Mouse (Mus musculus) neural tube, embryonic 12.5 days (tissue): Measurements from ENCODE around the gene Lrrc23. TPM values are rescaled to one million over a fixed set of nuclear protein-coding genes. Genes with fewer than 3 reads are reported as not detected.

Experiments
- ATAC-seq: fragments of 200-750 bp; cut with Nextera tagmentation; 2 replicates; pipeline ENCODE4 v1.8.0; 2017; ENCODE audit warnings: low read depth, mild to moderate bottlenecking, moderate TSS enrichment, moderate library complexity; ENCODE audit not compliant: low FRiP score
- H3K27ac ChIP-seq: fragments of 300-500 bp; sonication (generic); 2 replicates; pipeline ENCODE4 v1.5.1; 2016
- H3K27me3 ChIP-seq: fragments of 300-500 bp; sonication (generic); replicated peaks from 2 replicates; pipeline ENCODE4 v1.6.1; 2016; ENCODE audit warnings: mild to moderate bottlenecking
- H3K36me3 ChIP-seq: fragments of 300-500 bp; sonication (generic); 2 replicates; pipeline ENCODE4 v1.6.1; 2016; ENCODE audit warnings: mild to moderate bottlenecking
- H3K4me1 ChIP-seq: fragments of 300-500 bp; sonication (generic); 2 replicates; pipeline ENCODE4 v1.6.1; 2016
- H3K4me2 ChIP-seq: fragments of 300-500 bp; sonication (generic); replicated peaks from 2 replicates; pipeline ENCODE4 v1.6.1; 2016; ENCODE audit warnings: mild to moderate bottlenecking
- H3K4me3 ChIP-seq: fragments of 300-500 bp; sonication (generic); 2 replicates; pipeline ENCODE4 v1.5.1; 2016
- H3K9ac ChIP-seq: fragments of 300-500 bp; sonication (generic); 2 replicates; pipeline ENCODE4 v1.6.1; 2016; ENCODE audit warnings: mild to moderate bottlenecking
- H3K9me3 ChIP-seq: fragments of 300-500 bp; sonication (generic); 2 replicates; pipeline ENCODE4 v1.6.1; 2016; ENCODE audit warnings: mild to moderate bottlenecking
- WGBS: fragments of 180-500 bp; shearing (Covaris S2); methylation state at CpG from one replicate; pipeline ENCODE4 v1.1.7; 2016; 5-methylcytosine and 5-hydroxymethylcytosine counted together
- polyA plus RNA-seq: library from polyadenylated mRNA; unstranded; fragments of >200 nt; fragmentation: Nextera tagmentation; extraction: Ambion mirVana; gene quantifications from 2 replicates; pipeline ENCODE4 v1.2.1, GENCODE M21; 2016

Lrrc23 gene
- polyA plus RNA-seq = 0.68 and 0.85 TPM in 2 replicates

- Histone ChIP-seq H3K4me2 (peak within 1 kb of the TSS; percentile 70), H3K9ac (0 out of 2 replicates have a peak within 1 kb of the TSS, but pooled peaks have one; percentile 22), H3K36me3 (no peaks in the 10 kb centered on the region), H3K4me3 (peak within 1 kb of the TSS; percentile 29), H3K4me1 (peaks cover 12% of the 10 kb centered on the region), H3K27ac (no peak within 1 kb of the TSS), H3K27me3 (peaks cover 8% of the 10 kb centered on the region), H3K9me3 (no peaks in the 10 kb centered on the region)
- 4% methylated on average over 23 of the region's 23 CpGs for WGBS
- ATAC-seq = peak; percentile 55
Observed at GRCm38 (mm10) chr6:124779222-124779983, at the start of gene Lrrc23. Gene Lrrc23 (minus strand): TSS chr6:124779727.

DNA sequence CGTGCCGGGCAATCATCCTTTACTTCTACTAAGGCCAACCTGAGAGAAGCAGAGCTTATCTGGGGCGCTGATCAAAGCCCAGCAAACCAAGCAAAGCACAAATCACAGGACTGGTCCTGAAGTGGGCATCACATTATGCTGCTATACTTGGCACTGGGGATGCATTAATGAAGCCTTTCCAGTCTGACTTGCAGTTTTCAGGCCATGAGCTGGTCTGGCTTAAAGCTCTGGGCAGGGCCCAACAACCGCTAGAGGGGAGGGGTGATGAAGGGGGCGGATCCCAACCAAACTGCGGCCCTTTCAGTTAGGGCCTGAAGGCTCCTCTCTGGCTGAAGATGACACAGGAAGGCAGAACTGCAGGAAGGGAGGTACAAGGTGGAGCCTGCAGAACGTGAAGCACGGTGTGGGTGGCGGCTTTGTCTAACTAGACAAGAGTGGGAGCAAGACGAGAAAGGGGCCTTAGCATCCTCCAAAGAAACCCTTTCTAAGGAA, 48.6 kb upstream of the Lrrc23 start:
- Histone ChIP-seq H3K27me3 (no peaks in the 10 kb centered on the region), H3K27ac (peak overlapping the region; percentile 8; the same call in 1 of the 2 replicates), H3K36me3 (peaks cover 51% of the 10 kb centered on the region), H3K4me1 (peaks cover 18% of the 10 kb centered on the region), H3K9ac (peak overlapping the region; percentile 59), H3K4me3 (peak overlapping the region; percentile 61), H3K9me3 (no peaks in the 10 kb centered on the region), H3K4me2 (peak overlapping the region; percentile 85)
- ATAC-seq = no peak
- 27% methylated on average over 10 of the region's 10 CpGs for WGBS

DNA sequence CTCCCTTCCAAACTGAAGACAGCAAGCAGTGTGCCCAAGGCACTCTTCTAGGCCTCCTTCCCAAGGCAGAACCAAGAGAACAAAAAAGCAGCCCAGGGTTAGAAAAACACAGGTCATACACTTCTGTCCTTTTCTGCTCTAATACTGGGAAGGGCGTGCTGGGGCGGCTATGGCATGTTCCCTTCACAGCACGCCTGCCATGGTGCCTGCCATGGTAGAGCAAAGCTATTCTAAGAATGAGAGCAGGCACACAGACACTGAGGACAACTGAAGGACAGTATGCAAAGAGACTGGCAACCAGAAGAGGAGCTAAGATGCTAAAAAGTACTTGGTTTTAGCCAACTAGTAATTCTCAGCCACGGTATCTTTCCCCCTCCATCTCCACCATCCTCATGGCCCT, 42.5 kb upstream of the Lrrc23 start:
- Histone ChIP-seq H3K9me3 (no peaks in the 10 kb centered on the region), H3K36me3 (peaks cover 97% of the 10 kb centered on the region), H3K9ac (no peak overlapping the region), H3K4me1 (no peaks in the 10 kb centered on the region), H3K27ac (no peak overlapping the region), H3K27me3 (no peaks in the 10 kb centered on the region), H3K4me3 (no peak overlapping the region), H3K4me2 (no peak overlapping the region)
- 96% methylated on average over 4 of the region's 4 CpGs for WGBS
- ATAC-seq = no peak

DNA sequence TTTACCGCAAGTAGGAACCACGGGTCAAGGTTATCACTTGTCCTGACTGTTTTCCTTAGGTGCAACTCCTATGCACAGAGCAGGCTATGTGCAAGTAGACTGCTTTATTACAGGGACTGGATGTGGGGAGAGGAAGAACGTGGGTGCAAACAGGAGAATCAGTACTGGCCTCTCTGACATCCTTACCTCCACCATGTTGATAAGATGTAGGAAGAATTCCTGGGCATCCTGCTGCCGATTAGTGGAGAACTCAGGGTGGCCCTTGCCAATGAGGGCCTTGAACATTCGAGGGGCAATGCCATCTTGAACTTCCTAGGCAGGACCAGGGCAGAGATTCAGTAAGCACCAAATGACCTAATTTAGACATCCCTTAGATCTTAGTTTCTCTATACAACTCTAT, 41.4 kb upstream of the Lrrc23 start:
- H3K36me3 ChIP-seq = peaks cover 100% of the 10 kb centered on the region
- ATAC-seq = no peak
- no peak overlapping the region for H3K4me2 ChIP-seq
- H3K9me3 ChIP-seq = no peaks in the 10 kb centered on the region
- no peak overlapping the region for H3K4me3 ChIP-seq
- no peak overlapping the region for H3K9ac ChIP-seq
- no peaks in the 10 kb centered on the region for H3K27me3 ChIP-seq
- no peak overlapping the region for H3K27ac ChIP-seq
- no peaks in the 10 kb centered on the region for H3K4me1 ChIP-seq
- 93% methylated on average over 5 of the region's 5 CpGs for WGBS

DNA sequence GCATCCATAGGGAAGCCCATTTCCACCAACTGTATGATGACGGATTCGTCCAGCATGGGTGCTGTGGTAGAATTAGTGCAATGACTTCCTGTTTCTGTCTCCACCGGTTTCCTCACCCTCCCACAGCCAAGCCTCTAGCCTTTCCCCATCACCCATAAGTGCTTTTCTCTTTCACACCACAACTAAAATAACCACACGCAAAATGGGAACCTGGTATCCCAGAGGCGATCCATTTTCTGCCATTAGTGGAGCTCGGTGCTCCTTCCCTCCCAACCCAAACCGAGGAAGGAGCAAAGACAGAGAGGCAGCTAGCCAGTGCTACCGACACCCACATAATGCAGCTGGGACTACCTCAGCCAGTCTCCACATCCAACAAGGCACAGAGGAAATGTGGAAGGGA, 38.4 kb upstream of the Lrrc23 start:
- Histone ChIP-seq H3K4me1 (peaks cover 19% of the 10 kb centered on the region), H3K4me3 (no peak overlapping the region), H3K27ac (no peak overlapping the region), H3K27me3 (no peaks in the 10 kb centered on the region), H3K9me3 (no peaks in the 10 kb centered on the region), H3K36me3 (peaks cover 80% of the 10 kb centered on the region), H3K4me2 (no peak overlapping the region), H3K9ac (0 out of 2 replicates have a peak overlapping the region, but pooled peaks have one; percentile 5)
- ATAC-seq = no peak
- 91% methylated on average over 8 of the region's 8 CpGs for WGBS

GRCm38 (mm10) chr6:124817563-124817962, 38.0 kb upstream of the Lrrc23 start:
- no peak for ATAC-seq
- no peak overlapping the region for H3K4me3 ChIP-seq

DNA sequence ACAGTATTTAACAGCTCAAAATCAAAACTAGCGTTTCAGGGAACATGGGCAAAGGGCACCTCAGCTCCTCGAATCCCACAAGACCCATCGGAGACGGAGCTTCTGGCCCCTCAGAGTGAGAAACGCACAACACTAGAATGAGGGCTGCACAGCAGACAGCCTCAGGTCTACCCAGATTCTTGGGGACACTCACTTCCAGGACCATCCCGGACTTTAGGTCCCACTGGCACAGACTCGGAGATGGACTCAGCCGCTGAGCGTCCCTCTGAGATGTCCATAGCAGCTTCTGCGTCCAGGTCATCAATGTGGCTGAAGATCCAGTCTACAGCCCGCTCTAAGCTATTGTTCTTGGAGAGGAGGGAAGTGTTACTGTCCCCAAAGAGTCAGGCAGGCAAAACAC, 37.6 kb upstream of the Lrrc23 start:
- H3K27me3 ChIP-seq = no peaks in the 10 kb centered on the region
- peaks cover 74% of the 10 kb centered on the region for H3K36me3 ChIP-seq
- H3K27ac ChIP-seq = no peak overlapping the region
- H3K9me3 ChIP-seq = no peaks in the 10 kb centered on the region
- ATAC-seq = no peak
- H3K4me1 ChIP-seq = peaks cover 28% of the 10 kb centered on the region
- H3K4me3 ChIP-seq = no peak overlapping the region
- no peak overlapping the region for H3K4me2 ChIP-seq
- WGBS = 94% methylated on average over 11 of the region's 11 CpGs
- no peak overlapping the region for H3K9ac ChIP-seq

More at GRCm38 (mm10) chr6:124817563-124817962, 38.0 kb upstream of the Lrrc23 start:
- no peaks in the 10 kb centered on the region for H3K27me3 ChIP-seq
- H3K9ac ChIP-seq = 0 out of 2 replicates have a peak overlapping the region, but pooled peaks have one; percentile 5
- H3K36me3 ChIP-seq = peaks cover 76% of the 10 kb centered on the region
- H3K4me1 ChIP-seq = peaks cover 23% of the 10 kb centered on the region
- no peak overlapping the region for H3K27ac ChIP-seq
- no peaks in the 10 kb centered on the region for H3K9me3 ChIP-seq
- H3K4me2 ChIP-seq = no peak overlapping the region
- 97% methylated on average over 8 of the region's 8 CpGs for WGBS

GRCm38 (mm10) chr6:124816611-124817010, 37.1 kb upstream of the Lrrc23 start:
- WGBS = 92% methylated on average over 4 of the region's 4 CpGs
- H3K36me3 ChIP-seq = peaks cover 73% of the 10 kb centered on the region
- no peak for ATAC-seq
- no peaks in the 10 kb centered on the region for H3K9me3 ChIP-seq
- H3K4me3 ChIP-seq = no peak overlapping the region
- H3K27me3 ChIP-seq = no peaks in the 10 kb centered on the region
- H3K27ac ChIP-seq = no peak overlapping the region
- no peak overlapping the region for H3K9ac ChIP-seq
- H3K4me2 ChIP-seq = no peak overlapping the region
- H3K4me1 ChIP-seq = peaks cover 31% of the 10 kb centered on the region

GRCm38 (mm10) chr6:124814858-124815774, 35.6 kb upstream of the Lrrc23 start:
- H3K4me2 ChIP-seq = peak overlapping the region; percentile 9; the same call in 1 of the 2 replicates
- no peaks in the 10 kb centered on the region for H3K9me3 ChIP-seq
- ATAC-seq = no peak
- H3K27me3 ChIP-seq = no peaks in the 10 kb centered on the region
- 0 out of 2 replicates have a peak overlapping the region, but pooled peaks have one; percentile 13 for H3K9ac ChIP-seq
- H3K36me3 ChIP-seq = peaks cover 63% of the 10 kb centered on the region
- H3K4me3 ChIP-seq = no peak overlapping the region
- peaks cover 34% of the 10 kb centered on the region for H3K4me1 ChIP-seq
- H3K27ac ChIP-seq = no peak overlapping the region
- 69% methylated on average over 9 of the region's 9 CpGs for WGBS

- no peak overlapping the region for H3K9ac ChIP-seq
- no peak overlapping the region for H3K27ac ChIP-seq
- H3K4me3 ChIP-seq = peak overlapping the region; percentile 67
- peak overlapping the region; percentile 89 for H3K4me2 ChIP-seq
- peaks cover 40% of the 10 kb centered on the region for H3K4me1 ChIP-seq
- ATAC-seq = peak; percentile 48
- H3K27me3 ChIP-seq = no peaks in the 10 kb centered on the region
- 45% methylated on average over 8 of the region's 8 CpGs for WGBS
- H3K36me3 ChIP-seq = peaks cover 56% of the 10 kb centered on the region
- no peaks in the 10 kb centered on the region for H3K9me3 ChIP-seq
Observed at GRCm38 (mm10) chr6:124814448-124814847, 34.9 kb upstream of the Lrrc23 start.

DNA sequence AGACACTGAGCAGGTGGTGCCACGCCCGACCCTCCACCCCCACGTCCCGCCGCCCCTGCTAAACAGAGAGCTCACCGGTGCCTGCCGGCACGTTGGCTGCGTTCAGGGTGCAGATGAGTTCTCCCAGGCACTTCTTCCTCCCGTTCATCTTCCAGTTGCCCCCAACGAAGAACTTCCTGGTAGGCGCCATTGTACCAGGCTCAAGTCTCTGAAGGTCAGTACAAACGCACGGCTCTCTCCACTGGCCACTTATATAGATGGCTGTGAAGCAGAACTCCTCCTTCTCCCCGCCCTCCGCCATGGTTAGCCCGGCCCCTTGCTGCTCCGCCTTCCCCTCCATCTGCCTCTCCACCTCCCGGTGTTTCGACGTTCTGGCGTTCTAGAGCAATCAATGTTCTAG, 34.4 kb upstream of the Lrrc23 start, which contains the start of gene Tpi1:
TSS of gene Tpi1 (minus strand) at position 364 of the 400 bp plus-strand sequence.
- Histone ChIP-seq H3K36me3 (peaks cover 51% of the 10 kb centered on the region), H3K4me2 (peak within 1 kb of the TSS; percentile 89), H3K9ac (peak within 1 kb of the TSS; percentile 82), H3K27ac (peak within 1 kb of the TSS; percentile 43; the same call in 1 of the 2 replicates), H3K4me1 (peaks cover 45% of the 10 kb centered on the region), H3K27me3 (no peaks in the 10 kb centered on the region), H3K9me3 (no peaks in the 10 kb centered on the region), H3K4me3 (peak within 1 kb of the TSS; percentile 67)
- under 1% methylated on average over 22 of the region's 22 CpGs for WGBS
- ATAC-seq = peak; percentile 85

DNA sequence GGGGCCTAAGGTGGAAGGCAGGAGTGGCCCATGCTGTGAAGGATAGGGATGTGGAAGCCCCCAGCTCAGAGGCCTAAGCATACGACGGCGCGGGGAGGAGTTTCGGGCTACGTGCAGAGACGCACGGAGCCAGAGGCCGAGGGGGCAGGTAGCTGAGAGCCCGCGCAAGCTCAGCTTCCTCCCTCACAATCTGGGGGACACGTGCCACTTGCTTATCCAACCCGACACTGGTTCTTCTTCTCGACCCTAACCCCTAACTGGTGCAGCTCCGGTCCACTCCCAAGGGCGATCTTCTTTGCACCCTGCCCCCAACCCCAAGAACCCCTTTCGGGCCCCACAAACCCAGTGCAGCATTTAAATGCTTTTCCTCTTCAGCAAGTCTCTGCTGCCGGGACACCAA, 34.0 kb upstream of the Lrrc23 start:
- no peaks in the 10 kb centered on the region for H3K27me3 ChIP-seq
- peak overlapping the region; percentile 43; the same call in 1 of the 2 replicates for H3K27ac ChIP-seq
- WGBS = under 1% methylated on average over 18 of the region's 18 CpGs
- peaks cover 50% of the 10 kb centered on the region for H3K4me1 ChIP-seq
- H3K36me3 ChIP-seq = peaks cover 46% of the 10 kb centered on the region
- no peaks in the 10 kb centered on the region for H3K9me3 ChIP-seq
- peak; percentile 68 for ATAC-seq
- H3K9ac ChIP-seq = peak overlapping the region; percentile 82
- H3K4me3 ChIP-seq = peak overlapping the region; percentile 67
- peak overlapping the region; percentile 89 for H3K4me2 ChIP-seq
